Mouse (Mus musculus) kidney, embryonic 14.5 days (tissue): Measurements from ENCODE around the gene Dnhd1. TPM values are rescaled to one million over a fixed set of nuclear protein-coding genes. Genes with fewer than 3 reads are reported as not detected.

ENCODE experiments used
- ATAC-seq: fragments of 200-750 bp; cut with Nextera tagmentation; 2 replicates; pipeline ENCODE4 v1.8.0; 2017; ENCODE audit warnings: moderate number of reproducible peaks, mild to moderate bottlenecking, moderate TSS enrichment, moderate library complexity; ENCODE audit not compliant: low FRiP score, low TSS enrichment
- H3K27ac ChIP-seq: fragments of 300-500 bp; sonication (generic); 2 replicates; pipeline ENCODE4 v1.5.1; 2014; ENCODE audit warnings: low read depth, mild to moderate bottlenecking, low read length, moderate library complexity, mixed read lengths
- H3K27me3 ChIP-seq: fragments of 300-500 bp; sonication (generic); 2 replicates; pipeline ENCODE4 v1.6.1; 2014; ENCODE audit warnings: mild to moderate bottlenecking, low read length; ENCODE audit not compliant: control insufficient read depth, insufficient read depth
- H3K36me3 ChIP-seq: fragments of 300-500 bp; sonication (generic); 2 replicates; pipeline ENCODE4 v1.6.1; 2014; ENCODE audit warnings: low read length, mixed read lengths; ENCODE audit not compliant: control insufficient read depth, insufficient read depth
- H3K4me1 ChIP-seq: fragments of 300-500 bp; sonication (generic); 2 replicates; pipeline ENCODE4 v1.6.1; 2014; ENCODE audit warnings: low read length, mixed read lengths; ENCODE audit not compliant: control insufficient read depth, insufficient read depth
- H3K4me2 ChIP-seq: fragments of 300-500 bp; sonication (generic); replicated peaks from 2 replicates; pipeline ENCODE4 v1.6.1; 2014; ENCODE audit warnings: low read depth, mild to moderate bottlenecking, low read length
- H3K4me3 ChIP-seq: fragments of 300-500 bp; sonication (generic); 2 replicates; pipeline ENCODE4 v1.5.1; 2014; ENCODE audit warnings: mild to moderate bottlenecking, low read length
- H3K9ac ChIP-seq: fragments of 300-500 bp; sonication (generic); 2 replicates; pipeline ENCODE4 v1.6.1; 2014; ENCODE audit warnings: low read depth, mild to moderate bottlenecking, low read length, moderate library complexity
- H3K9me3 ChIP-seq: fragments of 300-500 bp; sonication (generic); 2 replicates; pipeline ENCODE4 v1.6.1; 2016; ENCODE audit warnings: low read length; ENCODE audit not compliant: control insufficient read depth
- WGBS: fragments of 180-500 bp; shearing (Covaris S2); extraction: QIAGEN DNeasy Blood & Tissue Kit; methylation state at CpG from one replicate; pipeline ENCODE4 v1.1.7; 2014; 5-methylcytosine and 5-hydroxymethylcytosine counted together
- polyA plus RNA-seq: library from polyadenylated mRNA; unstranded; fragments of >200 nt; fragmentation: Nextera tagmentation; extraction: Ambion mirVana; gene quantifications from 2 replicates; pipeline ENCODE4 v1.2.1, GENCODE M21; 2014

Dnhd1 gene
- 1.3 and 2.0 TPM in 2 replicates for polyA plus RNA-seq

DNA sequence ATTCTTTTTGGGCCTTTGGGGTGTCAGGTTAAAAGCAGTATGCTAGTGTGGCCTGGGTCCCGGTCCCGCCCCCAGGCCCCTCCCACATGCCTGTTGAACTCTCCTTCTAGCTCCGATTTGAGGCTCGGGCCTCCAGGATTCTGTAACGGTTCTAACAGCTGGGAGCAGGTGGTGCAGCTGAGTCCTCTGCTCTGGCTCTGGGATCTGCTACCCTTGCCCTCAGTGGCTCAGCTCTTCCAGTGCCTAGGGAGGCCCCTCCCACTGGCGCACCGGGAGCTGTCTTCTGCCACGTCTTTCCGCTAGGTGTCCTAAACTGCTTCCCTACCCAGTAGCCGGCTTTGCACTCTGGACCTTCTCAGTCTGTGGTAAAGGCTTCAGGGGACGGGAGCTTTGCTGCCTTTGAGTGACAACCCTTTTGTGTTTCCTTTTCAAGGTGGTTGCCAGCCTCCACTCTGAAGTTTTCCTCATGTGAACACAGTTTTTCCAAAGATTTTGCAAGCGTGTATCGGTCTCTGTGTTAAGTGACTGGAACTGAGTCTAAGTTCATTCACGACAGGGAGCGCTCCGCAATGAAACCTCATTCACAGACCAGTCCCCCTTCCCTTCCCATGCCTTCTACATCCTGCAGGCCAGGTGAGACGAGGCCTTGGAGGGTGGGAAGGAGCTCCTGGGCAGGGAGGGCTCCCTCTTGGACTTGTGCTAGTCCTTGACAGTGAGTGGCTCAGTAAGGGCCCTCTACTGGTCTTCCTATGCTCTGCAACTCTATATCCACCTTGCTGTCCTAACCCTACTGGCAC lies at the start of gene Dnhd1:
TSS of gene Dnhd1 (plus strand) at position 189 of the 797 bp plus-strand sequence.
- peak; percentile 97 for ATAC-seq
- H3K36me3 ChIP-seq, result no peaks in the 10 kb centered on the region
- H3K4me1 ChIP-seq, result no peaks in the 10 kb centered on the region
- H3K27me3 ChIP-seq, result no peaks in the 10 kb centered on the region
- H3K9me3 ChIP-seq, result no peaks in the 10 kb centered on the region
- H3K4me3 ChIP-seq, result peak within 1 kb of the TSS; percentile 43
- peak within 1 kb of the TSS; percentile 64 for H3K4me2 ChIP-seq
- H3K9ac ChIP-seq, result peak within 1 kb of the TSS; percentile 40; the same call in 1 of the 2 replicates
- peak within 1 kb of the TSS; percentile 26 for H3K27ac ChIP-seq
- WGBS, result 2% methylated on average over 17 of the region's 17 CpGs

DNA sequence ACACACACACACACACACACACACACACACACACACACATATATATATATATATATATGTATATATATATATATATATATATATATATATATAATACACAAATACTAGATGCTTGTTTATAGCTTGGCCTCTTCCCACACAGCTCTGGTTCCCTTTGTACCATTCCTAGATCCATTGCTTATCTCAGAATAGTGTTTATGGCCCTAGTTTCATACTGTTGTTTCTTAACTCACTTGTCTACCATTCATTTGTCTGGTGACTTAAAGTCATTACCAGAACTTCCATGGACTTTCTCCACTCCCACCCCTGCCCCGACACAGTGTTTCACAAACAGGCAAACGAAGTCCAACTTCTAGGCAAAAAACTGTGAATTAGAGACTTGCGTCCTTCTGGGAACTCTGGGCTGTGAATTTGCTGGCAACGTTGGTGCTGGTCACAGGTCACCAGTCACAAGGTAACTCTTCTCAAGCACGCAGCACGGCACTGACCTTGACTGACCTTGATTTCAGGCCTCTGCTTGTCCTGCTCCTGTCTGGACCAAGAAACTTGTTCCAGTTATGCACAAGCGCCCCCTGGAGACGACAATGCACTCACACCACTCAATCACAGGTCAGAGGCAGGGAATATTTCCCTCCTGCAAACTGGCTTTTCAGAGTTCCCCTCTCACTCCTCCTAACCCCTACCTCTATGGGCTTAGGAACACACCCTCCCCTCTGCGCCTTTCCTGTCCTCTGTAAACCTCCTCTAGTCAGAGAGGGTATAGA lies 47.6 kb upstream of the Dnhd1 start:
- no peaks in the 10 kb centered on the region for H3K36me3 ChIP-seq
- 30% methylated on average over 9 of the region's 9 CpGs for WGBS
- H3K4me2 ChIP-seq, result no peak overlapping the region
- H3K9me3 ChIP-seq, result no peaks in the 10 kb centered on the region
- H3K4me1 ChIP-seq, result no peaks in the 10 kb centered on the region
- no peak overlapping the region for H3K9ac ChIP-seq
- H3K27ac ChIP-seq, result no peak overlapping the region
- no peaks in the 10 kb centered on the region for H3K27me3 ChIP-seq
- peak; percentile 87 for ATAC-seq
- no peak overlapping the region for H3K4me3 ChIP-seq

DNA sequence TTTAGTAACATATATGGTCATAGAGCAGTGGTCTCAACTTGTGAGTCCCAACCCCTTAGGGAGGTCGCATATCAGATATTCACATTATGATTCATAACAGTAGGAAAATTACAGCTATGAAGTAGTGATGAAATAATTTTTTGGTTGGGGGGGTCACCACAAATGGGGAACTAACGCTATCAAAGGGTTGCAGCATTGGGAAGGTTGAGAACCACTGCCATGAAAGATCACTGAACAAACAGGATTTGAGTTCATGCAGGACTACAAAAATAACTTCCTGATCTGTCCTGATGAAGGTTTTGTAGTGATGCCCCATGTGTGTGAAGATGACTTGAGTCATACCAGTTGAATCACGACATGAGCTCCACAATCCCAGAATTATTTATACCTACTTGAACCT lies 42.2 kb upstream of the Dnhd1 start:
- no peak for ATAC-seq
- Histone ChIP-seq H3K4me1 (no peaks in the 10 kb centered on the region), H3K36me3 (peaks cover 33% of the 10 kb centered on the region), H3K9ac (no peak overlapping the region), H3K4me3 (no peak overlapping the region), H3K4me2 (no peak overlapping the region), H3K27me3 (no peaks in the 10 kb centered on the region), H3K27ac (no peak overlapping the region), H3K9me3 (no peaks in the 10 kb centered on the region)
- 91% methylated on average over 3 of the region's 3 CpGs for WGBS

DNA sequence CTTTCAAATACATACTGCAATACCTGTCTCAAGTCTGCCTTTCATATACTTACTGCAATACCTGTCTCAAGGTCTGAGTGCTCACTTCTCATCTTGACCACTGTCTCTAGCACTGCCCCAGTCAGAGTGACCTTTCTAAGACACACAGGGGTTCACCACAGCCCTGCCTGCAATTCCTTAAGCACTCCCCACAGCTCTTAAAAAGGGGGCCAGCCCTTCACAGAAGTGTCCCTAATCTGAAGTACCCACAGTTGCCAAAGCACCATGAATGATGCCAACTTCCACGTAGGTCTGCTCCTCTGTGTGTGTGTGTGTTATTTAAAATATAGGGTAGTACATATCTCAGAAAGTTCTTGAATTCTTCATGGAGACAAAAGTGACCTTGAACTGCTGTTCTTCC lies 38.9 kb upstream of the Dnhd1 start:
- Histone ChIP-seq H3K9me3 (no peaks in the 10 kb centered on the region), H3K4me1 (no peaks in the 10 kb centered on the region), H3K36me3 (peaks cover 63% of the 10 kb centered on the region), H3K4me2 (no peak overlapping the region), H3K27me3 (no peaks in the 10 kb centered on the region), H3K27ac (no peak overlapping the region), H3K9ac (no peak overlapping the region), H3K4me3 (no peak overlapping the region)
- ATAC-seq, result no peak
- 96% methylated on average over 1 of the region's 1 CpGs for WGBS

DNA sequence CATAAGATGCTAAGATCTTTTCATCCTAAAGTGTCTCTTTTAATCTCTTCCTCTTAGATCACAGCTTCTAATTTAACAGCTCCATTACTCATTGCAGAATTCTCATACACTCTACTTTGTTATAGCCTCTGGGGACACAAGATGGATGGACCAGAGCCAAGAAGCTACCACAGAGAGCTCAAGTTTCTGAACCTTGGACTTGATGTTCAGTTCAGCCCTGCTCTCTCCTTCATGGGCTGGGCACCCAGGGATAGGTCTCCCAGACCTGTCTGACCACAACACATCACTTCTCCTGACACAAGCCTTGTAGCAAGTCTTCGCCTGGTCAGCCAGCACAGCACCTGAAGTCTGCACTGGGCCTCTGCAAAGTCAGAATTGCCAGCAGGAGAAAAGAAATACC lies 36.2 kb upstream of the Dnhd1 start:
- Histone ChIP-seq H3K27ac (no peak overlapping the region), H3K4me1 (no peaks in the 10 kb centered on the region), H3K4me3 (no peak overlapping the region), H3K4me2 (no peak overlapping the region), H3K36me3 (peaks cover 84% of the 10 kb centered on the region), H3K9ac (no peak overlapping the region), H3K9me3 (no peaks in the 10 kb centered on the region), H3K27me3 (no peaks in the 10 kb centered on the region)
- 96% methylated on average over 1 of the region's 1 CpGs for WGBS
- ATAC-seq, result no peak

GRCm38 (mm10) chr7:105615720-105616119 lies 34.9 kb upstream of the Dnhd1 start:
- no peak for ATAC-seq
- Histone ChIP-seq H3K4me2 (no peak overlapping the region), H3K4me1 (no peaks in the 10 kb centered on the region), H3K27me3 (no peaks in the 10 kb centered on the region), H3K4me3 (no peak overlapping the region), H3K36me3 (peaks cover 80% of the 10 kb centered on the region), H3K9ac (no peak overlapping the region), H3K27ac (no peak overlapping the region), H3K9me3 (no peaks in the 10 kb centered on the region)
- WGBS, result 74% methylated on average over 1 of the region's 1 CpGs

DNA sequence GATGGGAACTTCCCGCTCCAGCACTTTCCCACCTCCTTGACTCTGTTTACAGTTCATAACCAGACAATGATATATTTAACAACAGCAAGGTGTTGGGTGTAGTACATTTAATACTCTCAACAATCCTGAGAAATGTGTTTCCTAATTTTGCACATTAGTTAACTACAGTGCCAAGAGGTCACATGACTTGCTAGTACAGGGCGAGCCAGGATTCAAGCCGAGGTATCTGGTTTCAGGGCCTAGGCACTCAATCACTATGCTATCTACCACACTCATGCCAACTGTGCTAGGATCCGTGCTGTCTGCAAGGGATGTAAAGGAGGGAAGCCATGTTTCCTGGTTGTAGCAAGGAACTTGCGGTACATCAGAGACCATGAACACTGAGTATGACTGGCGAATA lies 34.1 kb upstream of the Dnhd1 start:
- no peak overlapping the region for H3K4me2 ChIP-seq
- no peak for ATAC-seq
- H3K36me3 ChIP-seq, result peaks cover 73% of the 10 kb centered on the region
- no peak overlapping the region for H3K27ac ChIP-seq
- no peaks in the 10 kb centered on the region for H3K9me3 ChIP-seq
- H3K4me1 ChIP-seq, result no peaks in the 10 kb centered on the region
- H3K9ac ChIP-seq, result no peak overlapping the region
- WGBS, result 71% methylated on average over 6 of the region's 6 CpGs
- no peaks in the 10 kb centered on the region for H3K27me3 ChIP-seq
- no peak overlapping the region for H3K4me3 ChIP-seq

DNA sequence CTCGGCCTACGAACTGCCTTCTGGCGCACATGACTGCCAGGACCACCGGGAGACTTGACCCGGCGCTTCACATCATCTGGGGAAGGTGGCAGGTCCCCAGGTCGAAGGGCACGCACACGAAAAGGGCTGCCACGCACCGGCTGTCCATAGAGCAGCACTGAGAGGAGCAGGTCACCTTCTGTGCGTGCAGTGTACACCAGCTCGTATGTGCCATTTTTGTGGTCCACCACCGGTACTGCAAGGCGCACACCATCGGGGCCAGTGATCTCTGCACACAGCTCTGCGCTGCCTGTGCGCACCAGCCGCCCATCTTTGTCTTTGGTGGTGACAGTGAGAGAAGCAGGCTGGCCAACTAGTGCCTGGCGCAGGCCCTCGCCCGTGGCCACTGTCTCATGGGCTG lies 32.8 kb upstream of the Dnhd1 start:
- no peak overlapping the region for H3K27ac ChIP-seq
- 94% methylated on average over 22 of the region's 22 CpGs for WGBS
- no peak overlapping the region for H3K4me2 ChIP-seq
- peaks cover 65% of the 10 kb centered on the region for H3K36me3 ChIP-seq
- no peak overlapping the region for H3K9ac ChIP-seq
- ATAC-seq, result no peak
- no peaks in the 10 kb centered on the region for H3K4me1 ChIP-seq
- H3K27me3 ChIP-seq, result no peaks in the 10 kb centered on the region
- no peak overlapping the region for H3K4me3 ChIP-seq
- H3K9me3 ChIP-seq, result no peaks in the 10 kb centered on the region

- Histone ChIP-seq H3K4me3 (no peak overlapping the region), H3K4me2 (no peak overlapping the region)
Observed at GRCm38 (mm10) chr7:105619701-105620100, 30.9 kb upstream of the Dnhd1 start.

More at GRCm38 (mm10) chr7:105619701-105620100, 30.9 kb upstream of the Dnhd1 start:
- ATAC-seq, result no peak
- peaks cover 62% of the 10 kb centered on the region for H3K36me3 ChIP-seq
- H3K27ac ChIP-seq, result no peak overlapping the region
- H3K9ac ChIP-seq, result no peak overlapping the region
- H3K4me1 ChIP-seq, result no peaks in the 10 kb centered on the region
- WGBS, result 79% methylated on average over 3 of the region's 3 CpGs
- no peaks in the 10 kb centered on the region for H3K9me3 ChIP-seq
- no peaks in the 10 kb centered on the region for H3K27me3 ChIP-seq
